Mouse (Mus musculus) effector memory CD4-positive, alpha-beta T cell, adult 5 months (primary cell): ENCODE results near the gene Olfr859. TPM values are rescaled to one million over a fixed set of nuclear protein-coding genes. Genes with fewer than 3 reads are reported as not detected.

Experiments used
- polyA plus RNA-seq: library from polyadenylated mRNA; unstranded; fragments of 100-300 nt; shearing (Covaris generic); gene quantifications from one replicate; pipeline ENCODE4 v1.2.1, GENCODE M21; 2017

Olfr859 gene
- polyA plus RNA-seq: not detected

DNA sequence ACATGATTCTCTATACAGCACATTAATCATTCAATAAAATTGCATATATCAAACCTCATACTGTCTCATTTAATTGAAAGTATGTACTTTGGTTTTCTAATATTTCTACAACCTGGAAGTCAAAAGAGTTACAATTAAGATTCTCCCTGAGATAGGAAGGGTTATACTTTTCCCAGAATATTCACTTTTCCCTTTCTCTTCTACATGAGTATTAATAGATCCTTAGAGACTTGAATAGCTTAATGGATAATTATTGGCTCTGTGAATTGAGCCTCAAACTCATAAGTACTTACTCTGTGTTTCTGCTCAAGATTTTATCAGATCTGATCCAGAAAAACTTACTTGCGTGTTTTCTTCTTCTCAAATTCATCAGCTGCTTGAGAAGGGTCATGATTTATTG lies at the start of gene Olfr859:
Gene Olfr859, plus strand, starts transcription at position 301 of the 400 bp plus-strand sequence.

DNA sequence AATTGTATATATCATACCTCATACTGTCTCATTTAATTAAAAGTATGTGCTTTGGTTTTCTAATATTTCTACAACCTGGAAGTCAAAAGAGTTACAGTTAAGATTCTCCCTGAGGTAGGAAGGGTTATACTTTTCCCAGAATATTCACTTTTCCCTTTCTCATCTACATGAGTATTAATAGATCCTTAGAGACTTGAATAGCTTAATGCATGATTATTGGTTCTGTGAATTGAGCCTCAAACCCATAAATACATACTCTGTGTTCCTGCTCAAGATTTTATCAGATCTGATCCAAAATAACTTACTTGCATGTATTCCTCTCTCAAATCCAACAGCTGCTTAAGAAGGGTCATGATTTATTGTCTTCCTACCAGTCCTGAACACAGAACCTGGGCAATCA lies 24.7 kb upstream of the Olfr859 start, which contains the start of gene Olfr58:
Gene Olfr58, plus strand, starts transcription at position 301 of the 400 bp plus-strand sequence.

DNA sequence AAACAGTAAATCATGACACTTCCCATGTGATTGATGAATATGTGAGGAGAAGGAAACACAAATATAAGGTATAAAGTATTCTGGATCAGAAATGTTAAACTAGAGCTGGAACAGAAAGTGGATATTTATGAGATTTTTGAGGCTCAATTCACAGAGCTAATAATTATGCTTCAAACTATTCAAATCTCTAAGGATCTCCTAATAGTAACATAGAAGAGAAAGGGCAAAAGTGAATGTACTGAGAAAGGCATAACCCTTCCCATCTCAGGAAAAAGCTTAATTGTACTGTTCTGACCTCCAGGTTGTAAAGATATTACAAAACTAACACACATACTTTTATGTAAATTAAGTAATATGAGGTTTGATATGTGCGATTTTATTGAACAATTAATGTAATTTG lies 44.9 kb downstream of the Olfr859 start, which contains the start of gene Olfr860:
Gene Olfr860, minus strand, starts transcription at position 101 of the 400 bp plus-strand sequence.

Other genes starting within 250 kb of the Olfr859 start
- gene Olfr854, start 237.5 kb upstream of the Olfr859 start, polyA plus RNA-seq: not detected
- gene Olfr855, start 222.3 kb upstream of the Olfr859 start, polyA plus RNA-seq: not detected
- 26.6 TPM for gene Zfp317, start 182.8 kb upstream of the Olfr859 start, polyA plus RNA-seq
- not detected for gene Olfr857, start 95.5 kb upstream of the Olfr859 start, polyA plus RNA-seq
- not detected for gene Olfr58, start 24.6 kb upstream of the Olfr859 start, polyA plus RNA-seq
- gene Olfr860, start 44.8 kb downstream of the Olfr859 start, polyA plus RNA-seq: 0.40 TPM
- gene Olfr862, start 83.1 kb downstream of the Olfr859 start, polyA plus RNA-seq: not detected
- gene Olfr77, start 112.0 kb downstream of the Olfr859 start, polyA plus RNA-seq: 1.3 TPM
- not detected for gene Olfr866, start 223.1 kb downstream of the Olfr859 start, polyA plus RNA-seq